Mouse (Mus musculus): ENCODE measurements around the gene Ifnar2. TPM values are rescaled to one million over a fixed set of nuclear protein-coding genes. Genes with fewer than 3 reads are reported as not detected.

Gene Ifnar2
- polyA plus RNA-seq, 1 experiment = 96.3 TPM

DNA sequence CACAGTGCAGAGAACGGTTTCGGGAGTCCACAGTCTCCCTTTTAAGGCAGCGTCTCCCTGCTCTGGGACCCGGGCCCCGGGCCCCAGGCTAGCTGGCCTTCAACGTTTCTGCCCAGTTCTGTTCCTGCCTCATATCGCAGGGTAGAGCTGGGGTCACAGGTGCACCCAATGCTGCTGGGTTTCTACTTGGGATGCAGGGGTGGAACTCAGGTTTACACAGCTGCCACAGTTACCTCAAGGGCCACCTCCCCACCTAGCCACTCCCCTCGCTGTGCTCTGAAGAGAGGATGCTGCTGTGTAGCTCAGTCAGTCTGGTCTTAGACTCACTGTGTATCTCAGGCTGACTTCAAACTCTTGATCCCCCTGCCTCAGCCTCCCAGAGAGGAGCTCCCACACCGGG, 26.1 kb upstream of the Ifnar2 start:
- 68% methylated on average over 9 of the region's 9 CpGs for WGBS
- Histone ChIP-seq H3K4me3 (replicated peaks; ENCODE audit: extremely low read depth, low read depth, low read length) (no peak overlapping the region), H3K4me1 (ENCODE audit: control insufficient read depth, insufficient read depth, low read length) (no peaks in the 10 kb centered on the region)
- TF ChIP-seq POLR2A (IDR thresholded peaks at IDR 0.05; ENCODE audit: borderline replicate concordance, extremely low read depth, low read depth, low read length) (no peak), CTCF (IDR thresholded peaks at IDR 0.05; ENCODE audit: insufficient read depth, low read length) (no peak)
- no peak for DNase-seq

DNA sequence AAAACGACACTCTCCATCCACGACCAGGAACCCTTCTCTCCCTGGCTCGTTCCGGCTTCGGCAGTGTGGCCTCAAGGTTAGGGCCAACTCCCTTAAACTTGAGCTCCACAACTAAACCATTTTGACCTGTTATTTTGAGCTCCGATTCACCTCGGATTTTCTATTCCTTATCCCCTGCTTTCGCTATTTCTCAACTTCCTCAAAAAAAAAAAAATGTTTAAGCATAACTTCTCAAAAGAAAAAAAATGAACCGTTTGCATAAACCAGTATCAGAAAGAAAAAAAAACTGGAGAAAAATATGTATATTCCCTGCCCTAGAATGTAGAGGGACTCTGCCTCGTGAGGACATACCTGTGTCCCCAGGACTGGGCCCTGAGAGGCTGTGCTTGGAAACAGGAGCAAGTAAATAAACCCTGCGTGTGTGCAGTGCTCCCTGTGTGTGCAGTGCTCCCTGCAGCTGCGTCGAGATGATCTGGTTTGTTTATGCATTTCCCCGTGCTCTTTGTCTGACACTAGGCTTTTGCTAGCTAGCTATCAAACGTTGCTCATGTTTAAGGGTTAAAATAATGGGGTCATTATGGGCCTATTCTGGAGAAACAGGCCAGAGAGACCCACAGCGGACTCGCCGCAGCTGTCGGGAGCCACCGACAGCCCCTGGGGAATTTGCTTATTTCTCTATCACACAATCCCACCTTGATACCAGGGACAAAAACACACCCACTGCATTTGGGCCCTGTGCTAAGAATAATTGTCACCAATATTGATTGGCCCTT, 24.9 kb upstream of the Ifnar2 start:
- WGBS = 56% methylated on average over 20 of the region's 20 CpGs
- Histone ChIP-seq H3K4me1 (ENCODE audit: control insufficient read depth, insufficient read depth, low read length) (no peaks in the 10 kb centered on the region), H3K4me3 (replicated peaks; ENCODE audit: extremely low read depth, low read depth, low read length) (no peak overlapping the region)
- DNase-seq = no peak
- TF ChIP-seq CTCF (IDR thresholded peaks at IDR 0.05; ENCODE audit: insufficient read depth, low read length) (no peak), POLR2A (IDR thresholded peaks at IDR 0.05; ENCODE audit: borderline replicate concordance, extremely low read depth, low read depth, low read length) (no peak)

DNA sequence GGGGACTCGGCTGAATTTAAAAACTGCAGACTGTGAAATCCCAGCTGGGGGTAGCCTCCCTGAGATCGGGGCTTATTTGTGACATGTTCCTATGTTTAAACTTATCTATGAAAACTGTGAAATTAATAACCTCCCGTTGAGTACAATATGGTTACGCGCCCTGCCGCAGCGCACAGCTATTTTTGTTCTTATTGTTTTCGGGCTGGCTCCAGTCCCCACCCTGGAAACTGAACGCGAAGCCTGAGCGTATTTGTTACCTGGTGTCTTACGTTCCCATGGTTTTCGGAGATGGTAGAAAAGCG, 24.4 kb upstream of the Ifnar2 start:
- WGBS = 76% methylated on average over 14 of the region's 14 CpGs

DNA sequence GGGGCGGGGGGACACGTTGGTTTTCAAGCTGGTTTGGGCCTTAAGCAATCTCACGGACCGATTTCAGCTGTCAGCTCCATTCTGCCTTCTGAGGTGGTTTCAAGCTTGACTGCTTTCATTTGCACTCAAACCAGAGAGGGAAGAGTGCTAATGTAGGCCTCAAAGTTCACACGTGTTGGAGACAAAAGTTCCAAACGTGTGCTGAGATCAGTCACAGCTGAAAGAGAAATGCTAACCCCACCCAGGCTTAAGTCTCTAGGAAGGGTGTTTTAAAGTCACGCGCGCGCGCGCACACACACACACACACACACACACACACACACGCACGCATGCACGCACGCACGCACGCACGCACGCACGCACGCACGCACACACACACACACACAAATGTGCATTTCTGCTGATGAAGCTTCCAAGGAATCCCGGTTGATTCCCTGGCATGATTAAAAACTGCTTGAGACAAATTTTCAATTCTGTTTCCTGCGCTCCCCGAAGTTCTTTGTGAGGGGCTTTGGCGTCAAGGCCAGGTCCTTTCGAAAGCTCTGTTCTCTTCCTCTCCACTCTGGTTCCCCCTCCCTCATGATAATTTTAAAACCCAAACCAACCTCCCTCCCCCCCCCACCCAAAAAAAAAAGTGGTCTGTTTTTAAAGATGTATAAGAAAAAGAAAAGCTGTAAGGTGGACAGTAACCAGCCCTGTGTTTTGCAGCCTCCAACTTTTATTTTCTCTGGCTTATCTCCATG, 23.8 kb upstream of the Ifnar2 start:
- H3K4me1 ChIP-seq (ENCODE audit: control insufficient read depth, insufficient read depth, low read length) = no peaks in the 10 kb centered on the region
- 72% methylated on average over 28 of the region's 28 CpGs for WGBS
- no peak for DNase-seq
- TF ChIP-seq POLR2A (IDR thresholded peaks at IDR 0.05; ENCODE audit: borderline replicate concordance, extremely low read depth, low read depth, low read length) (no peak), CTCF (IDR thresholded peaks at IDR 0.05; ENCODE audit: insufficient read depth, low read length) (no peak)
- no peak overlapping the region for H3K4me3 ChIP-seq (replicated peaks; ENCODE audit: extremely low read depth, low read depth, low read length)

More for the DNA sequence above, 24.4 kb upstream of the Ifnar2 start:
- no peak for TF ChIP-seq POLR2A (IDR thresholded peaks at IDR 0.05; ENCODE audit: borderline replicate concordance, extremely low read depth, low read depth, low read length)
- no peak for TF ChIP-seq CTCF (IDR thresholded peaks at IDR 0.05; ENCODE audit: insufficient read depth, low read length)
- no peak for DNase-seq
- H3K4me1 ChIP-seq (ENCODE audit: control insufficient read depth, insufficient read depth, low read length) = no peaks in the 10 kb centered on the region
- H3K4me3 ChIP-seq (replicated peaks; ENCODE audit: extremely low read depth, low read depth, low read length) = no peak overlapping the region

DNA sequence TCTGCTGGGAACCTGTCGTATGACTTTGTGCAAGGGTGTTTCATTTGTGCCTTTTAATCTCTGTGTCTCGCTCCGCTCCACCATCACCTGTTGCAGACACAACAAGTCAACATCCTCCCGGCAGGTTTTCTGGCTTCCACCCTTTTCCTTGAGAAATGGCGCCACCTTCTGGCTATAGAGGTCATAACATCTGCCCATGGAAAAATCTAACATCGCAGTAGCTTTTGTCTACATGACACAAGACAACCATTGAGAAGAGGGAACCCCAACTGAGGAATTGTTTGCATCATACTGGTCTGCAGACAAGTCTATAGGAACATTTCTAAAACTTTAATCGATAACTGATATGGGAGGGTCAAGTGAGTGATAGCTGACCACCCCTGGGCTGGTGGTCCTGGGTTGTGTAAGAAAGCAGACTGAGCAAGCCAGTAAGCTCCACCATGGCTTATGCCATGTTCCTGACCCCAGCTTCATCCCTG, 20.5 kb upstream of the Ifnar2 start:
- peak; percentile 68 for DNase-seq

DNA sequence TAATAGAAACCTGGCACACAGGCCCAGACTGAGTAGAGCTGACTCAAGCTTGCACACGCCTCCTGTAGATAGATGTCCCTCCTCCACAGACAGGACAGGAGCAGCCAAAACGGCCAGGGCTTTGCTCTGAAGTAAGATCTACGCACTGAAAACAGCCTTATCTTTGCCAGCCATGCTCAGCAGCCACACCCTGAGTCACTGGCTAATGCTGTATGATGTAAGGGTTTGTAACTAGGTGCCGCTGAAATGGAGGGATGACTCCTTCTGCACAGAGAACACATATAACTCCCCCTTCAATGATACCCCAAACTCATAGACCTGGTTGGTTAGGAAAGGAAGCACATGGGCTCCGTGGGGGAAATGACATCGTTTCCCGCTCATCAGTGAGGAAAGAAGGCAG, 19.8 kb upstream of the Ifnar2 start:
- no peak for TF ChIP-seq POLR2A (IDR thresholded peaks at IDR 0.05; ENCODE audit: borderline replicate concordance, extremely low read depth, low read depth, low read length)
- no peak for TF ChIP-seq CTCF (IDR thresholded peaks at IDR 0.05; ENCODE audit: insufficient read depth, low read length)
- no peak for DNase-seq
- 47% methylated on average over 7 of the region's 7 CpGs for WGBS

More for the DNA sequence above, 20.5 kb upstream of the Ifnar2 start:
- no peak overlapping the region for H3K4me3 ChIP-seq (replicated peaks; ENCODE audit: extremely low read depth, low read depth, low read length)
- WGBS = 7% methylated on average over 7 of the region's 7 CpGs
- no peak for TF ChIP-seq POLR2A (IDR thresholded peaks at IDR 0.05; ENCODE audit: borderline replicate concordance, extremely low read depth, low read depth, low read length)
- peak; percentile 63 for TF ChIP-seq CTCF (IDR thresholded peaks at IDR 0.05; ENCODE audit: insufficient read depth, low read length)
- H3K4me1 ChIP-seq (ENCODE audit: control insufficient read depth, insufficient read depth, low read length) = no peaks in the 10 kb centered on the region; the same call in 1 of the 2 replicates

DNA sequence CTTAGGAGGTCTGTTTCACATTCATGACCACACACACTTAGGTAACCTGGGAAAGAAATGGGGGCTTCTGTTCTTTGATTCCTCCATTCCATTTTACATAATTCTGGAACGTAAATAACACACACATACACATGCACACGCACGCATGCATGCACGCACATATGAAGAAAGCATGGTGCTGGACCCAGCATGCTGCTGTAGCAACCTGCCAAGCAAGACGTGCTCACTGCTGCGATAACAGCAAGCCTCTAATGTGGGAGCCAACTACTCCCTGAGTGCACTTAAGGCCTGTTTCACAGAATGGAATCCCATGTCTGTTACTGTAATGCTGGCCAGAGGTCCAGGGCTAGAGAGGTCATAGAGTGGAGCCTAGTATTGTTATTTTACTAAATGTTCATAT, 19.4 kb upstream of the Ifnar2 start:
- 82% methylated on average over 6 of the region's 6 CpGs for WGBS
- no peak for DNase-seq
- TF ChIP-seq CTCF (IDR thresholded peaks at IDR 0.05; ENCODE audit: insufficient read depth, low read length) (no peak), POLR2A (IDR thresholded peaks at IDR 0.05; ENCODE audit: borderline replicate concordance, extremely low read depth, low read depth, low read length) (no peak)
- no peaks in the 10 kb centered on the region; the same call in 1 of the 2 replicates for H3K4me1 ChIP-seq (ENCODE audit: control insufficient read depth, insufficient read depth, low read length)
- H3K4me3 ChIP-seq (replicated peaks; ENCODE audit: extremely low read depth, low read depth, low read length) = no peak overlapping the region

More for the DNA sequence above, 19.8 kb upstream of the Ifnar2 start:
- Histone ChIP-seq H3K4me1 (ENCODE audit: control insufficient read depth, insufficient read depth, low read length) (no peaks in the 10 kb centered on the region; the same call in 1 of the 2 replicates), H3K4me3 (replicated peaks; ENCODE audit: extremely low read depth, low read depth, low read length) (no peak overlapping the region)

DNA sequence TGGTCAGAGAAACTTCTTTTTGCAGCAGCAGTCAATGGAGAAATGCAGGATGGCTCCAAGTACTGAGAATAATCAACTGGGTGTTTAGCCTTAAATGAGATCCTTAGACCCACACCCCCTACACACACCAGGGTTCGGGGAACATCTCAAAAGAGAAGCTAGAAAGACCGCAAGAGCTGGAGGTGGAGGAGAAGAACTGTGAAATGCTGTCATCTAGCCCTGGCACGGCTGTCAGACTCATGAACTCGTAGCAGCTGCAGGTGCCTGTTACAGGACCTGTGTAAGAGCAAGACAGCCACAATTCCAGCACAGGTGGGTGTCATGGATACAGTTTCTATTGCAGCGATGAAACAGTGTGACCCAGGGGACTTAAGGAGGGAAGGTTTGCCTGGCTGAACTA, 18.9 kb upstream of the Ifnar2 start:
- WGBS = 71% methylated on average over 5 of the region's 5 CpGs
- TF ChIP-seq POLR2A (IDR thresholded peaks at IDR 0.05; ENCODE audit: borderline replicate concordance, extremely low read depth, low read depth, low read length) = no peak
- TF ChIP-seq CTCF (IDR thresholded peaks at IDR 0.05; ENCODE audit: insufficient read depth, low read length) = no peak
- DNase-seq = no peak
- H3K4me1 ChIP-seq (ENCODE audit: control insufficient read depth, insufficient read depth, low read length) = no peaks in the 10 kb centered on the region; the same call in 1 of the 2 replicates
- no peak overlapping the region for H3K4me3 ChIP-seq (replicated peaks; ENCODE audit: extremely low read depth, low read depth, low read length)

DNA sequence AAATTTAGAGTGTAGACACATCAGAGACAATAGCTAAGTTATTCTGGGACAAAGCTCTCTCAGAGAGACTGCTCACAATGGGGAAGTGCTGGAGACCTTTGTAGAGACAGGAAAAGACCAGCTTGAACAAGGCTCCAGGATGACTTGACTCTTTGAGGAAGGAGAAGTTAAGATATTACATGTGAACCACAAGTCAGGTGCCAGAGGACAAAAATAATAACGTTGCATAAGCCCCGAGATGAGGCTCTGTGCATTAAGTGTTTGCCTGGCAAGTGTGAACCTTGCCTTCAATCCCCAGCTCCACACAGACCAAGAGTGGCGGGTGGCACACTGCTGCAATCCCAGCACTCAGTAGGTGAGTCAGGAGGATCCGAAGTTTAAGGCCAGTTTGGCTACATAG, 18.0 kb upstream of the Ifnar2 start:
- 56% methylated on average over 4 of the region's 4 CpGs for WGBS

More for the DNA sequence above, 18.0 kb upstream of the Ifnar2 start:
- DNase-seq = no peak
- no peaks in the 10 kb centered on the region; the same call in 1 of the 2 replicates for H3K4me1 ChIP-seq (ENCODE audit: control insufficient read depth, insufficient read depth, low read length)
- H3K4me3 ChIP-seq (replicated peaks; ENCODE audit: extremely low read depth, low read depth, low read length) = no peak overlapping the region
- no peak for TF ChIP-seq CTCF (IDR thresholded peaks at IDR 0.05; ENCODE audit: insufficient read depth, low read length)
- no peak for TF ChIP-seq POLR2A (IDR thresholded peaks at IDR 0.05; ENCODE audit: borderline replicate concordance, extremely low read depth, low read depth, low read length)

All from lung, adult 2 months (tissue).